Mouse (Mus musculus) T-helper 2 cell (primary cell): ENCODE data around the gene Ankrd65.
"Not testable (repeated sequence)": the region's sequence is repeated elsewhere in the genome, so short reads cannot be mapped to it uniquely, and the experiment has no call there.

Experiments
- in situ Hi-C: fragments of 300-600 bp; cut with MboI, MseI; formaldehyde crosslinking; loops from one replicate; pipeline ENCODE4 v1.15.1; 2025; ENCODE audit warnings: high pct_unique_total_duplicates

The Ankrd65 gene

DNA sequence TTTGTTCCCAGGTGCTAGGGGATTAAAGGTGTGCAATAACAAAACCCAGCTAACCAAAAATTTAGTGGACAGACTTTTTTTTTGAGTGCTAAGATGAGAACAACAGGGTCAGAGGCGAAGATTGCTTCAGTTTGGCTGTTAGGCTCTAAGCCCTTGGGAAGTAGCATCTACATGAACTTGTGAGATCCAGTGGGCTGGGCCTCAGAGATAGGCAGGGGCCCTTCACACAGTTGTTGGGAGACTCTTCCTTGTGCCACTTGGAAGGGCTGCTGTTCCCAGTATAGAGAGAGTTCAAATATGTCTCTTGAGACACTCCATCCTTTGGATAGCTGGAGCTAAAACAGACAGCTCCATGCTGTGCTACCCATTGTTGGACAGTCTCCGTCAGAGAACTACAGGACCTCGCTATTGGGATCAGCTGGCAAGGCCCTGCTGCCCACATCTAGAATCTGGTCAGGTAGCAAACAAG lies at the start of gene Ankrd65:
Gene Ankrd65, plus strand, starts transcription at position 419 of the 469 bp plus-strand sequence.
- in situ Hi-C loops, result no loop called here

DNA sequence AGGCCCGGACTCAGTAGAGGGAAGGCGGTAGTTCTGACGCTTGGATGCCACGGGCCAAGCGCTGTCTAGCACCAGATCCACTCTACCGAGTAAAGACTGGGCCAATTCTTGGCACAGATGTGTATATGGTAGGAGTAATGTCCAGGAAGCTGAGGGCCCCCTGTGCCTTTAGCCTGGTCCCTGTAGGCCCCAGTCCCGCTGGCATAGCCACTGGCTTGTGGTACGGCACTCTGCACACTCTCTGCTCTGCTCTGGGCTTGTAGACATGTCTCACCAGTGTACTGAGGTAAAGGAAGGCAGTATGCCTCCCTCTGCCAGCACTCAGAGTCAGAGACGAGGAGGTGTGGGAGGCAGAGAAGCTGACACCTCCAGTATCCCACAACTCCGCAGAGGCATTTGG lies 49.6 kb upstream of the Ankrd65 start:
- in situ Hi-C loops, result not testable (repeated sequence)

DNA sequence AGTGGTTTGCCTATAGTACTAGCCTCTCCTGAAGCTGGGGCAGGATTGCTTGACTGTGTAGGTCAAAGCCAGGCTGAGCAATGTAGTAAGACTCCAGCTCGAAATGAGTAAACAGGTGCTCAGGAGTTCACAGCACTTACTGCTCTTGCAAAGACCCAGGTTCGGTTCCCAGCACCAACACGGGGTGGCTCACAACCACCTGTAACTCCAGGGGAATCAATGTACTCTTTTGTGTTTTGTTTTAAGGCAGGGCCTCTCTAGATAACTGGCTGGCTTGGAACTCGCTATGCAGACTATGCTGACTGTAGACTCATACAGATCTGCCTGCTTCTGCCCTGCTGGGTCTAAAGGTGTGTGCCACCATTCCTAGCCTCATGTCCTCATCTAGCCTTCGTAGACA lies 47.6 kb upstream of the Ankrd65 start:
- in situ Hi-C loops, result no loop called here

DNA sequence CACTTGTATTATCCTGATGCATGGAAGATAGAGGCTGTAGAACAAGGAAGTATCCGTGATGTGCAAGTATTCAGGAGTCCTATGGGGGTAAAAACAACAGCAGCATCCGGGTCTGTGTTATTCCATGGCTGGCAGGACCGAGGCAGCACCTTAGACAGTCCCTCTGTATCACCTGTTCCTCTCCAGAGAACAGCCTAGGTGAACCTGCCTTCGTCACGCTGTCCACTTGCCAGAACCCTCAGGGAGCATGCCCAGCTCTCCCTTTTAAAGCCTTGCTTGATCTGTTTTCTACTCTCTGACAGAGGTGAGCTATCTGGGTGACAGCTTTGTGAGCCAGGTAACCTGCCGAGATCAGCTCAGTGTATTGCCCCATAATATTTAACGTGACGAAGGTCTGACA lies 45.8 kb upstream of the Ankrd65 start:
- in situ Hi-C loops, result no loop called here

DNA sequence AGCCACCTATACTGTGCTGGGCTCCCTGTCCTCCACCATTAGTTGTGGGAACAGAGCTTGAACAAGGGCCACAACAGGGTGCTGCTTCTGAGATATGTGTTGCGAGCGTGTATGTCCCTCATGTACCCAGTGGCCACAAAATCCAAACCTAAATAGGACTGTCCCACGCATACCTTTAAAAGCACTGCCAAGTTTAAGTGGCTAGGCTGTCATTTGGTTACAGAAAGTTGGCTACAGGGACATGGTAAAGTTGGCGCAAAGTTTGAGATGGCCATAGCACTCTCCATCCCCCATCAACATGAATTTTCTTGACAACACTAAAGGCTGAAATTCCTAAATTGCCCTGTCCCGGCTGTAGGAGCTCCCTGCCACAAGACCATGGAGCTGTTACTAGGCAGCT lies 45.1 kb upstream of the Ankrd65 start:
- in situ Hi-C loops, result no loop called here

DNA sequence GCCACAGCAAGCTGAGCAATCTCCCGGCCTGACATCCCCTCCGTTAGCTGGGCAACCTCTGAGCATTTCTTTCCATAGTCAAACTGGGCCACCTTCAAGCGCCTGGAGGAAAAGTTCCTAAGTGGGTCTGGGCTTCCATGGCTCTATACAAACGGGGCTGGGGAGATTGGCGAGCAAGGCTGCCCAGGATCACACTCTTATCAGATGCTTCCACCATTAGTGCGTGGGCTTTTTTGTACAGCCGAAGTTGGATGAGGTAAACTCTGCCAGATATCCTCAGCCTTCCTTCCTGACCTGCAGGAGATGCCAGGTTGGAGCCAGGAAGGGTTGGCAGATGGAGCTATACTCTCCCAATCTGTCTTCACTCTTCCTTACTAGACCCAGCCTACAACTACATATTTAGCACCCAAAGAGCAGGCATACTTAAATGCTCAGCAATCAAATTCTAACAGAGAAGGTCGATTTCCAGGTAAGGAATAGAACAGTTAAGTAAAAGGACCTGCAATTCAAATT lies 44.1 kb upstream of the Ankrd65 start:
- in situ Hi-C loops, result no loop called here

DNA sequence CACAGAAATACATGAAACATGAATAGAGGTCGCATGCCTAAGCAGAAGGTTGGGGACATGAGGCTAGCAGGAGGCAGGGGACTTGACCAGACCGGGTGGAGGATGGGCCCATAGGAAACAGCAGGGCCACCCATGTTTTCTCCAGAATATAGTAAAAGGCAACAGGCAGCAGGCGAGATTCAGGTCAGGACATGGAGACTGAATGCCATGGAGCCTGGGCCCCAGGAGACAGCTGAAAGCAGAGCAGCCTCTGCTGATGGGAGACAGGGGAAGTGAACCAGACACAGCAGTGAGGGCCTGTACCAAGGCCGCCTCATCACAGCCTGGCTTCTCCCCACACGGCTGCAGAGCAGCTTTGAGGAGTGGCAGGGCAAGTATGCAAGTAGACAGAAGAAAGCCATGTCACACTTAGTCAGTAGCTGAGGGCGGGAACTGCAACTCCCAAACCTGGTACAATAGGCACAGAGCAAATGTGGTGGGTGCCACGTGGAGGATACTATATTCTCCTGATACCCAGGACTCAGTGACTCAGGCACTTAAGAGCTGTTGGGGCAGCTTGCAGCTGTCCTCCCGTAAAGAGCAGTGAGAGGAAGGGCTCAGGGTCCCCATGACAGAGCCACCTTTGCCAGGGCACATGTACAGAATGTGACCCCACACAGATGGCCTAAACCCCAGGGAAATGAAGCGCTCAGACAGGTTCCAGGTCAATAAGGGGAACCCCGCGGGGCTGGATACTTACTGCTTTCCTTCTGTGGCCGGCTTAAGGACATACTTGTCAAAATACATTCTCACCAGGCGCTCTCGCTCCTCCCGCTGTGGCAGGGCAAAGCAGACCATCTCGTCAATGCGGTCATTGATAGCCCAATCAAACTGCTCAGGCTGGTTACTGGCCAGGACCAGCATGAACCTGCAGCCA lies 43.4 kb upstream of the Ankrd65 start:
- in situ Hi-C loops, result no loop called here

DNA sequence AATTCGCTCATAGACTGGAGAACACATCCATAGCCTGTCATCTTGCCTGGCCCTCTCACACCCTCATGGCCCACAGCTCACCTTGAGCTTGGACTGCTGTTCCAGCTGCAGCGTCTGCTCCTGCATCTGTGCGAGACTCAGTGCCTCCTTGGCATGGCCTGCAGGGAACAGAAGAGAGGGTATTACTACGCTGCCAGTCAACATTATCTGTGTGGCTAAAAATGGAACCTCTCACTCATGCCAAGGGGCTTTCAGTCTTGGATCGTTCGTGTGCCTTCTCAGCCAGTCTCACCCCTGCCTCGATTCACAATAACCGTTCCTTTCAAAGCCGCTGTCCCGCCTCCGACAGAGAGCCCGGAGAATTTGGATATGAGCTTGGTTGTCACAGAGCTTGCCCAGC lies 33.2 kb upstream of the Ankrd65 start:
- in situ Hi-C loops, result no loop called here

DNA sequence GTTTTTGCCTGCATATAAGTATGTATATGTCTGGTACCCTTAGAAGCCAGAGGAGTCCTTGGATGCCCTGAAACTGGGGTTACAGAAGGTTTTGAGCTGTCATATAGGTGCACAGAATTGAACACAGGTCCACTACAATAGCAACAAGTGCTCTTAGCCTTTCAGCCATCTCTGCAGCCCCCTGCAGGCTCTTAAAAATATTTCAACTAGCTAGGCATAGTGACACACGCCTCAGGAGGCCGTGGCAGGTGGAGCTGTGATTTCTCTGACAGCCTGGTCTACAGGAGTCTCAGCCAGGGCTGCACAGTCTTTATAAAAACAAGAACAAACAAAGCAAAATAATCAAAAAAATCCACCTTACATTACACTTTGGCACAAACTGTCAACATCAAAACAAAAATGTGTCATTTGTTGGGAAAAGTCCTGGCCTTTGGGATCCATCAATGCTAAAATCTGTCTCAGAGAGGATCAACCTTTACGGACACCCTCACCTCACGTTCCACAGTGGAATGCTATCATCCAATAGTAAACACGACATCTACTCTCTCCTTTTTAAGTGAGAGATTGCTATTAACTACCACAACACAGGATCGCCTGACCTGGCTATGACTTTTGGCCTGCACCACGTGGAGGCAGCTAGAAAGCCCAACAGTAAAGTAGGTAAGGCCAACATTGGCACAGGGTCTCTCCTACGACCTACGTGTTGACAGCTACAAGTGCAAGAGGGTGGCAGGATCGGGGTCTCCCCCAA lies 30.2 kb upstream of the Ankrd65 start:
- in situ Hi-C loops, result no loop called here

DNA sequence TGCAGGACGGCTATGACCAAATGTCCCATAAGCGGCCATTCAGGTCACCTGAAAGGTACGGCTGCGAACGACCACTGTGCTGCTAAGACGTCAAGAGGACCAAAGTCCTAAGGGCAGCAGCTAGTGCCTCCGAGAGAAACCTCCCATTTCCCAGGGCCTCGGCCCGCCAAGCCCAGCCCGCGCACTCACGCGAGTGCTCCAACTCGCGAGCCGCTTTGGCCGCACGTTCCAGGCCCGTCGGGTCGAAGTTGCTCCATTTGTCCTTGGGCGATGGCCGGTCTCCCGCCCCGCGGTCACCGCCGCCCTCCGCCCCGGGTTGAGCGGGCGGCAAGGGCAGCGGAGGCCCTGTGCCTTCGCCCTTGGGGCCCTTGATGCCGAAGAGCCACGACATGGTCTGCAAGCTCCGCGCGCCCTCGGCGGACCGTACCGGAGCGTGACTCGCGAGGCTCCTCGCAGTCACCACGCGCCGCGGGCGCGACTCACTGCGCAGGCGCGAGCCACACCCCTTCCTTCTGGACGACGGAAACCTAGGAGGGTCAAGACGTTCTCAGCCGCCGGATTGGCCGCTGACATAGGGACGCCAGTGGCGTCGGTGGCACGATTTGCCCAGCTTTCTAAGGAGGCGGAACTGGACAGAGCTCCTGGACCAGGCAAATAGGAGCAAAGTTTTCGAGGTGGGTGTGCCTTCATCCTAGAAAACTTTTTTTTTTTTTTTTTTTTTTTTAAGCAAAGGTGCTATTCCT lies 29.5 kb upstream of the Ankrd65 start, which contains the start of gene Atad3a:
Gene Atad3a, minus strand, starts transcription at position 481 of the 743 bp plus-strand sequence.
- in situ Hi-C loops, result no loop called here

DNA sequence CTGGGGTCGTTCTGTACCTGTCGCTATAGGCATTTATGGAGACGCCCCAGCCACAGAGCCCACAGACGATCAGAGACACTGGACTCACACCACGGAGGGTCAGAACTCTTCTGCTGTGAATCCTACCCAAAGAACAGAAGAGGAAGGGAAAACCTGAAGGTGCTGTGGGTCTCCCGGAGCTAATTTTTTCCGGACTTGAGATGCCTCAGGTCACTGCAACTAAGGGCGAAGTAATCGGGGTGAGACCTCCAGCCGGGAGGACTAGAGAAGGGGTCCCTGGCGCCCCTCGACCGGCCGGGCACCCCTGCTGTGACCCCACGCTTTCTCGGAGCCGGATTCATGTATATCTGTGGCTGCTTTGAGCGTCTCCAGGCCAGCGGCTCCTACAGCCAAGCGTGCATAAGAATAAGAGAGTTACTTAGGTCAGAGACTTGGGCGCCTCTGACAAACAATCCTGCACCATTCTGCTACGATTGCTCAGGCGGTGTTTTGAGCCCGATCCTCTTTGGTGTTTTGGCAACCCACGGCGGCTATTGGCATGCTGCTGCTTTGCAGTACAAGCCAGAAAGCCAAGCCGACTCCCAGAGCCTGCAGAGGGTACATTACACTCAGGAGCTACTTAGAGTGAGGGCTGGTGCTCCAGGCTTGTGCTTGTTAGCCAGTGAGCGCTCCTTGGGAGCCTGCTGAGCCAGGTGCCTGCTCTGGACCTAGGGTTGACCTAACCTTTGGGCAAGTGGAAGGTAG lies 28.7 kb upstream of the Ankrd65 start:
- in situ Hi-C loops, result no loop called here

DNA sequence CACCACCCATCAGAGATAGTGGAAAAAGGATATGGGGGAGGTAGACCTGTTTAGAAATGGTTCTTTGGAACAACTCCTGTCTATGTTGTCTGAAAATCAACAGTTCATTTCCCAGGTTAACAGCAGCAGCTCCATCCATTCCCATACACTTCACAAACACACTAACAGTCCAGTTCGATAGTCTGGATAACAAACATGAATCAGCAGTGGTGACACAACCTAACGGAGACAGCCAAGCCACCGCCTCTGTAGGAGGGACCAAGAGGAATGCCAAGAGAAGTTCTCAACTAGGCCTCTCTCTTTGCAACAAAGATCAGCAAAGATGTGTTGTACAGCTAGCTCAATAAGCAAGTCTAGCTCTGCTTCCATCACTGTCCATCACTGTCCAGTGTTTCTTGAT lies 27.9 kb upstream of the Ankrd65 start:
- in situ Hi-C loops, result no loop called here

DNA sequence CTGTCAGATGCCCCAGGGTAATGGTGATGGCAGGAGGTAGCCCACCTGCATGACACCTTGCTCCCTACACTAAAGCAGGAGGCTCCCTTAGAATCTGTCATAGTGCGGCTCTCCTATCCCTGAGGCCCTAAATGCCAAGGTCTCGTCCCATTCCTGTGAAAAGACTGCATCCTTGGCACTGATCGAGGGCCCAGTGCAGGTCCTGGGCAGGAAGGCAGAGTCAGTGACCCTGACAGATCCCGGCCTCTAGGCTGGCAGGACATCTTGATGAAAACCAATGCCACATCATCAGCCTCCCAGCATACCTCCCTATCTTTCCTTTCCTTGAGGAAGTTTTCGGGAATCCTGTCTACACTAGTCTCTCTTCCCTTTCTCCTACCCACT lies 20.8 kb upstream of the Ankrd65 start:
- in situ Hi-C loops, result no loop called here

DNA sequence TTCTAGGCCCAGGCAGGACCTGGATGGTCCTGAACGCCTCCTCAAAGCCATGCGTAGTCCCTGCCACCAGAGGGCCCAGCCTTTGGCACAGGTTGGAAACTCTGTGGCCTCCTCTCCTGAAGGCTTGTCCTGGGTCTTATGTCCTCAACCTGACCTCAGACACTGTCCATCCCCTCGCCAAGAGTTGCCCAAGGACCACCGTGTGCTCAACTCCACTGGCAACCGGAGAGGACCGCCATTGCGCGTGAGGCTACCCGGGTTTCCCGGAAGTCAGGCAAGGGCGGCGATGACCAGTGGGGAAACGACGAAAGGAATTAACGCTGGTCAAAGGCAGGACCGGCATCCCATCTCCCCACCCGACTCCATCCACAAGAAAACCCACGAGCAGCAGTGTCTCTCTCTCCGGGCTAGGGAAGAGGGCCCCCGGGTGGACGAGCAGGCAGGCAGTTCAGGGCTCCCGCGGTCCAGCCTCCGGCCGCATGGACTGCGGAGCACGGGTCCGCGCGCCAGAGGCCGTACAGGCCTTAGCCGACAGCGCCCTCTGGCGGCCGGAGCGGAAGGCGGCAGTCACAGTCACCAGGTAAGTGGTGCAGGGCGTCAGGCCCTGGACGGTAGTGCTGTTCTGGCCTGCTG lies 20.2 kb upstream of the Ankrd65 start:
- in situ Hi-C loops, result no loop called here

DNA sequence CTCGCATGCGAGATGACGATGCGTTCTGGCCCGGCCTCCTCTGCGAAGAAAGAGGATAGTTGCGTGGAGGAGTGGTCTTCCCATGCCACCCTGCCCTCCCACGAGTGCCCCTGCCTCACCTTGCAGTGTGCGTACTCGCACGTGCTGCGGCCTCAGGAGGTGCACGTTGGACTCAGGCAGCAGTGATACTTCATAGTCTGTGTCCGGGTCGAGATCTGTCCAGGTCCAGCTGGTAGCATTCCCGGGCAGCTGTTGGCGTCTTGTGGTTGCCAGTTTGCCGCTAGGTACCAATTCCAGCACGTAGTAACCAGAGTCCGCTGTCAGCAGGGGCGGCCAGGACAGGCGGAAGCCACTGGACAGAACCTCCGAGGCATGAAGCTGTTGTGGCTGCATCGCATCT lies 19.6 kb upstream of the Ankrd65 start:
- in situ Hi-C loops, result no loop called here

DNA sequence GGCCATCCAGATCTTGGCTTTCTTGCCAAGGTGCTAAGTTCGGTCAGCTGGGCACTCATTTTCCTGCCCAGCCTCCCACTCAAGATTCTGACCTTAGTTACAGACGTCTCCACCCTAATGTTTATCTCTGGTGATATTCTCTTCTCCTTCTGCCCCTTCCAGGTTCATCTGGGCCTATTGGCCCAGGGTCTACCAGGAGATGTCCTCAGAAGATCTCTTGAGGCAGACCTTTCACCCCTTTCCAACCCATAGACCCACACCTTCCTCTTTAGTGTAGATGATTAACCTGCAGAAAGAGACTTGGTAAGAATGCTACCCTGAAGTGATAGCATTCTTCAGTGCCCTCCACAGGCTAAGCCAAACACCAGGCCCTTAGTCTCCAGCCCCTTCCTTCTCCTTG lies 18.5 kb upstream of the Ankrd65 start:
- in situ Hi-C loops, result no loop called here

DNA sequence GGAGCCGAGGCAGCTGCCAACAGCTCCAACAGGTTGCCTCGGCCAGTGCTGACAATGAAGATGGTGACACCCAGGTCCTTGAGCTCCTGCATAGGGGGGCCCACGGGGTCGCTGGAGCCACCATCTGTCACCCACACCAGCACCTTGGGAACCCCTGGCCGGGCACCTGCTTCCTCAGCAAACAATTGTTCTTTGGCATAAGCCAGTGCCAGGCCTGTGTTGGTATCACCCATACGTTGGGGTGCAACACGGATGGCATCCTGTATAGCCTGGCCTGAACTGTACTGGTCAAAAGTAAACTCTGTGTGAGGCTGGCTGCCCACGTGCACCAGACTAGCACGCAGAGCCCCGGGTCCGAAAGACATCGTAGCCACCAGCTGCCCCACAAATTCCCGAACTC lies 17.5 kb upstream of the Ankrd65 start:
- in situ Hi-C loops, result no loop called here

DNA sequence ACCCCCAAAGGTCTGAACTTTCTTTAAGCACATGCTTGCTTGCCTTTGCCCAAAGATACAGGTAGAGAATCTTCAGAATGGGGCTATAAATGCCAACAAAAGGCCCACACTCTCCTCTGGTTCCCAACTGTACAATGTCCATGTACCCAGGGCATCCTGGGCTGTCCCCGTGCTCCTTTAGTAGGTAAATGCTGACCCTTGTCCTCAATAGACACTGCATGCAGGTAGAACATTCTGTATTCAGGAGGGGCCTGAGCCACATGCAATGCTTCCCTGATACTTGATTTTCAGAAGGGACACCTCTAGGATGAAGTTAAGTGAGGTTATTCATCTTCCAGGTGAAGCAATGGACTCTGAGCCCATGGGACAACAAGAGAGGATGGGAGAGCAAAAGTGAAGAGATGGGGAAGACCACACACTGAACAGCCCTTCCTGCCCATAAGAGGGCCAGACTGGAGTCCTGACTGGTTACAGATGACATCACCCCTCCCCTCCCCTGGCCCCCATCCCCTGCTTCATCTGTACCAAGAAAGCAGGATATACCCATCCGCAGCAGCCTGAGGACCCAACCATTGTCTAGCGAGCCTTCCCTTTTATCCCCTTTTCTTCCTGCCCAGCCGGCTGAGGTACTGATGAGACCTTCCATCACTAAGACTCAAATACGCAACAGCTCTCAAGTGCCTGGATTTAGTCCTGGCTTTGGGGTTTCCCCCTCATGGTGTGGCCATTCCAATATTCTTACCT lies 16.7 kb upstream of the Ankrd65 start:
- in situ Hi-C loops, result no loop called here

DNA sequence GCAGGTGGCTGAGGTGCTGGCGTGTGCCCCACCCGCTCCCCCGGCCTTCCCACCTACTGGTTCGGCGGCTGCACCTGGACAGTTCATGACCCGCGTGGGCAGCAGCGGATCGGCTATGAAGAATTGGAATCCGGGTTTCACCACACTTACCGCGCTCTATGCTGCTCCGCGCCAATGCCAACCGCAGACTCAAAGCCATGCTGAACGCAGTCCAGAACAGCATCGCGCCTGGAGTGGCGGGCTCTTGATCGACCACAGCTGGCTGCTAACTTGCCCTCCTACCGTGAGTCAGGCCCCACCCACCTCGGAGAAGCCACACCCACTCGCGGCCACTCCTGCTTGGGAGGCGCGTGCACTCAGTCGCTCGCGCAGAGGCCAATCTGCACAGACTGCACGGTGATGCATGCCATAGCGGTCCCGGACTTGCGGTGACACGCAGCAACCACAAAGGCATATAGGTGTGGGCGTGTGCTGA lies 15.9 kb upstream of the Ankrd65 start, which contains the start of gene Vwa1:
Gene Vwa1, minus strand, starts transcription at position 419 of the 475 bp plus-strand sequence.
- in situ Hi-C loops, result no loop called here
